Mouse (Mus musculus) hindbrain, postnatal 0 days (tissue): Measurements from ENCODE around the gene Ubr2. TPM values are rescaled to one million over a fixed set of nuclear protein-coding genes. Genes with fewer than 3 reads are reported as not detected.

Source experiments
- ATAC-seq: fragments of 200-750 bp; cut with Nextera tagmentation; 2 replicates; pipeline ENCODE4 v1.8.0; 2017; ENCODE audit warnings: mild to moderate bottlenecking, moderate TSS enrichment, moderate library complexity
- DNase-seq: peaks from one replicate; pipeline ENCODE4 v3.0.0-alpha.2; 2015; ENCODE audit warnings: low spot score
- H3K27ac ChIP-seq: fragments of 300-500 bp; sonication (generic); 2 replicates; pipeline ENCODE4 v1.5.1; 2014; ENCODE audit warnings: mild to moderate bottlenecking
- H3K27me3 ChIP-seq: fragments of 300-500 bp; sonication (generic); 2 replicates; pipeline ENCODE4 v1.6.1; 2014; ENCODE audit warnings: low read length, mixed read lengths; ENCODE audit not compliant: insufficient read depth
- H3K36me3 ChIP-seq: fragments of 300-500 bp; sonication (generic); 2 replicates; pipeline ENCODE4 v1.6.1; 2014; ENCODE audit warnings: low read length, mixed read lengths; ENCODE audit not compliant: insufficient read depth
- H3K4me1 ChIP-seq: fragments of 300-500 bp; sonication (generic); 2 replicates; pipeline ENCODE4 v1.6.1; 2014; ENCODE audit warnings: antibody characterized with exemption, low read length, mixed read lengths; ENCODE audit not compliant: insufficient read depth
- H3K4me2 ChIP-seq: fragments of 300-500 bp; sonication (generic); 2 replicates; pipeline ENCODE4 v1.6.1; 2014; ENCODE audit warnings: low read depth, mild to moderate bottlenecking, low read length, moderate library complexity, mixed read lengths
- H3K4me3 ChIP-seq: fragments of 300-500 bp; sonication (generic); 2 replicates; pipeline ENCODE4 v1.5.1; 2014; ENCODE audit warnings: low read length
- H3K9ac ChIP-seq: fragments of 300-500 bp; sonication (generic); replicated peaks from 2 replicates; pipeline ENCODE4 v1.6.1; 2014; ENCODE audit warnings: mild to moderate bottlenecking, low read length, moderate library complexity, mixed read lengths
- H3K9me3 ChIP-seq: fragments of 300-500 bp; sonication (generic); 2 replicates; pipeline ENCODE4 v1.6.1; 2016; ENCODE audit warnings: low read length, mixed read lengths
- CTCF ChIP-seq: IDR thresholded peaks from 2 replicates; pipeline ENCODE4 v1.5.1; 2016; ENCODE audit warnings: antibody characterized with exemption, control low read depth, low read depth
- WGBS: fragments of 180-500 bp; shearing (Covaris S2); extraction: QIAGEN DNeasy Blood & Tissue Kit; methylation state at CpG from one replicate; pipeline ENCODE4 v1.1.7; 2014; 5-methylcytosine and 5-hydroxymethylcytosine counted together
- polyA plus RNA-seq: library from polyadenylated mRNA; unstranded; fragments of >200 nt; fragmentation: Nextera tagmentation; extraction: Ambion mirVana; gene quantifications from 2 replicates; pipeline ENCODE4 v1.2.1, GENCODE M21; 2015
- total RNA-seq: library from RNA; depleted of rRNA; stranded (reverse); fragments of >200 nt; gene quantifications from 2 replicates; pipeline ENCODE4 v1.2.3, GENCODE M21; 2014

Gene Ubr2
- total and polyA plus RNA-seq, 2 experiments from 2014 or later: 8.7 to 33.0 TPM

- Histone ChIP-seq H3K36me3 (no peaks in the 10 kb centered on the region), H3K4me3 (no peak overlapping the region), H3K4me1 (no peaks in the 10 kb centered on the region), H3K27me3 (no peaks in the 10 kb centered on the region), H3K9me3 (no peaks in the 10 kb centered on the region), H3K9ac (no peak overlapping the region), H3K4me2 (no peak overlapping the region), H3K27ac (no peak overlapping the region)
- ATAC-seq (no peak), DNase-seq (no peak)
- whole genome bisulfite sequencing: 96% methylated on average over 14 of the region's 14 CpGs
- no peak for TF ChIP-seq CTCF
These were observed 32.5 kb upstream of the Ubr2 start for GRCm38 (mm10) chr17:47042866-47043265.

- H3K4me3 ChIP-seq: peak overlapping the region; percentile 16
- H3K4me2 ChIP-seq: peak overlapping the region; percentile 46
- TF ChIP-seq CTCF: peak; percentile 99
- H3K9me3 ChIP-seq: no peaks in the 10 kb centered on the region
- peak overlapping the region; percentile 41; the same call in 1 of the 2 replicates for H3K27ac ChIP-seq
- ATAC-seq: peak; percentile 88
- H3K4me1 ChIP-seq: no peaks in the 10 kb centered on the region
- WGBS: 19% methylated on average over 18 of the region's 18 CpGs
- peak; percentile 87 for DNase-seq
- H3K36me3 ChIP-seq: no peaks in the 10 kb centered on the region
- no peaks in the 10 kb centered on the region for H3K27me3 ChIP-seq
- H3K9ac ChIP-seq: 0 out of 2 replicates have a peak overlapping the region, but pooled peaks have one; percentile 15
These were observed 28.8 kb upstream of the Ubr2 start for GRCm38 (mm10) chr17:47038844-47039803.

GRCm38 (mm10) chr17:47034536-47034935, 24.2 kb upstream of the Ubr2 start:
- TF ChIP-seq CTCF: no peak
- Histone ChIP-seq H3K27me3 (no peaks in the 10 kb centered on the region), H3K9ac (no peak overlapping the region), H3K27ac (no peak overlapping the region), H3K4me1 (no peaks in the 10 kb centered on the region), H3K9me3 (no peaks in the 10 kb centered on the region), H3K36me3 (no peaks in the 10 kb centered on the region), H3K4me3 (no peak overlapping the region), H3K4me2 (no peak overlapping the region)
- DNase-seq: no peak
- no peak for ATAC-seq

GRCm38 (mm10) chr17:47033643-47034042, 23.3 kb upstream of the Ubr2 start:
- no peak overlapping the region for H3K4me3 ChIP-seq
- peak; percentile 78 for TF ChIP-seq CTCF
- ATAC-seq: no peak

GRCm38 (mm10) chr17:47024805-47025204, 14.4 kb upstream of the Ubr2 start:
- no peak for TF ChIP-seq CTCF
- Histone ChIP-seq H3K9me3 (no peaks in the 10 kb centered on the region), H3K9ac (no peak overlapping the region), H3K27ac (no peak overlapping the region), H3K36me3 (no peaks in the 10 kb centered on the region), H3K4me2 (no peak overlapping the region), H3K27me3 (no peaks in the 10 kb centered on the region), H3K4me1 (no peaks in the 10 kb centered on the region), H3K4me3 (no peak overlapping the region)
- 79% methylated on average over 1 of the region's 1 CpGs for WGBS
- DNase-seq: no peak
- no peak for ATAC-seq

More at GRCm38 (mm10) chr17:47033643-47034042, 23.3 kb upstream of the Ubr2 start:
- Histone ChIP-seq H3K4me2 (no peak overlapping the region), H3K27me3 (no peaks in the 10 kb centered on the region), H3K9ac (no peak overlapping the region), H3K4me1 (no peaks in the 10 kb centered on the region), H3K27ac (no peak overlapping the region), H3K36me3 (no peaks in the 10 kb centered on the region), H3K9me3 (no peaks in the 10 kb centered on the region)
- DNase-seq: peak; percentile 74
- 2% methylated on average over 4 of the region's 4 CpGs for WGBS

- WGBS: 67% methylated on average over 1 of the region's 1 CpGs
- H3K9ac ChIP-seq: no peak overlapping the region
- no peaks in the 10 kb centered on the region for H3K9me3 ChIP-seq
- H3K4me3 ChIP-seq: no peak overlapping the region
- no peak for TF ChIP-seq CTCF
- H3K27ac ChIP-seq: no peak overlapping the region
- no peak overlapping the region for H3K4me2 ChIP-seq
- H3K4me1 ChIP-seq: no peaks in the 10 kb centered on the region
- no peaks in the 10 kb centered on the region for H3K27me3 ChIP-seq
- no peak for ATAC-seq
- no peaks in the 10 kb centered on the region for H3K36me3 ChIP-seq
- DNase-seq: no peak
These were observed 13.0 kb upstream of the Ubr2 start for GRCm38 (mm10) chr17:47023369-47023768.

GRCm38 (mm10) chr17:47012896-47013295, 2.5 kb upstream of the Ubr2 start:
- 44% methylated on average over 11 of the region's 11 CpGs for WGBS
- no peaks in the 10 kb centered on the region for H3K27me3 ChIP-seq
- peaks cover 10% of the 10 kb centered on the region; the same call in 1 of the 2 replicates for H3K4me1 ChIP-seq
- H3K27ac ChIP-seq: no peak overlapping the region
- H3K4me2 ChIP-seq: no peak overlapping the region
- ATAC-seq: no peak
- no peak for DNase-seq
- no peak for TF ChIP-seq CTCF
- H3K9me3 ChIP-seq: no peaks in the 10 kb centered on the region
- no peak overlapping the region for H3K9ac ChIP-seq
- no peak overlapping the region for H3K4me3 ChIP-seq
- no peaks in the 10 kb centered on the region for H3K36me3 ChIP-seq
